Mouse (Mus musculus) intestine, embryonic 16.5 days (tissue): ENCODE data around the gene Ttll12. TPM values are rescaled to one million over a fixed set of nuclear protein-coding genes. Genes with fewer than 3 reads are reported as not detected.

ENCODE experiments used
- ATAC-seq: fragments of 200-750 bp; cut with Nextera tagmentation; 2 replicates; pipeline ENCODE4 v1.8.0; 2017; ENCODE audit warnings: moderate TSS enrichment, moderate library complexity
- H3K27ac ChIP-seq: fragments of 300-500 bp; sonication (generic); 2 replicates; pipeline ENCODE4 v1.5.1; 2014; ENCODE audit warnings: mild to moderate bottlenecking, low read length
- H3K27me3 ChIP-seq: fragments of 300-500 bp; sonication (generic); replicated peaks from 2 replicates; pipeline ENCODE4 v1.6.1; 2014; ENCODE audit warnings: low read length, control low read depth, mixed read lengths; ENCODE audit not compliant: control insufficient read depth, insufficient read depth
- H3K36me3 ChIP-seq: fragments of 300-500 bp; sonication (generic); 2 replicates; pipeline ENCODE4 v1.6.1; 2014; ENCODE audit warnings: low read length, control low read depth; ENCODE audit not compliant: control insufficient read depth, insufficient read depth
- H3K4me1 ChIP-seq: fragments of 300-500 bp; sonication (generic); 2 replicates; pipeline ENCODE4 v1.6.1; 2014; ENCODE audit warnings: low read length, control low read depth, mixed read lengths; ENCODE audit not compliant: control insufficient read depth, insufficient read depth
- H3K4me2 ChIP-seq: fragments of 300-500 bp; sonication (generic); 2 replicates; pipeline ENCODE4 v1.6.1; 2014; ENCODE audit warnings: low read depth, low read length, control low read depth
- H3K4me3 ChIP-seq: fragments of 300-500 bp; sonication (generic); 2 replicates; pipeline ENCODE4 v1.5.1; 2014; ENCODE audit warnings: mild to moderate bottlenecking, low read length
- H3K9ac ChIP-seq: fragments of 300-500 bp; sonication (generic); 2 replicates; pipeline ENCODE4 v1.6.1; 2014; ENCODE audit warnings: low read depth, low read length
- H3K9me3 ChIP-seq: fragments of 300-500 bp; sonication (generic); 2 replicates; pipeline ENCODE4 v1.6.1; 2016; ENCODE audit warnings: low read length, control low read depth; ENCODE audit not compliant: control insufficient read depth
- WGBS: fragments of 180-500 bp; shearing (Covaris S2); extraction: QIAGEN DNeasy Blood & Tissue Kit; methylation state at CpG from one replicate; pipeline ENCODE4 v1.1.7; 2014; 5-methylcytosine and 5-hydroxymethylcytosine counted together
- polyA plus RNA-seq: library from polyadenylated mRNA; unstranded; fragments of >200 nt; fragmentation: Nextera tagmentation; extraction: Ambion mirVana; gene quantifications from 2 replicates; pipeline ENCODE4 v1.2.1, GENCODE M21; 2015

Ttll12 gene
- polyA plus RNA-seq, 1 experiment from 2014 or later, result 30.2 TPM

DNA sequence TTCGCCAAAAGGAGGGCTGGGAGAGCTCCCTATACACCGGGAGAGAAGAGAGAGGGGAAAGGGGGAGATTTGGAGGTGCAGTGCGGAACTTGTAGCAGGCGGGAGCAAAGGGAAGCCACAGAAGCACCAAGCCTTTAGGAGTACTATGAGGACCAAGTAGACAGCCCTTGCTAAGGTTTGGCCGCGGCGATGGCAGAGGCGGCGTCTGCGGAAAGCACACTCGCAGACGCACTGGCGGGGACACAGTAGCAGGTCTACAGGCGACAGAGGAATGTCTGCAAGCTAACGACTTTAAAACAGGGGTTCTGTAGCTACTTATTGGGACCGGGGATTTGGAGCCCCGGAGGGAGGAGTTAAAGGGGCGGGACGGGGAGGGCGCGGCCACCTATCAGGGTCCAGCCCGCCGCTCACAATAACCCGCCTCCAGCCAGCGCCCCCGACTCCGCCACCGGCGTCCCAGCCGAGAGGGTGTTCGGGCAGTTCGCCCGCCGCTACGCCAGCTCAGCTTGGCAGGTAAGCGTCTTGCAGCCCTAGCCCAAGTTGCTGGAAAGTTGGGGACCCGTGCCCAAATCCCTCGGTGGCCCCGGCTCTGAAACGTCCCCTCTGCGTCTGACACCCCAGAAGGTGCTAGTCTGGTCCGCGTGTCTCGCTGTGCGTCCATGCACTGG lies 68.4 kb downstream of the Ttll12 start, which contains the start of gene Bik:
Gene Bik, plus strand, starts transcription at position 439 of the 668 bp plus-strand sequence.
- peak; percentile 82 for ATAC-seq
- H3K4me1 ChIP-seq, result peaks cover 21% of the 10 kb centered on the region
- peak within 1 kb of the TSS; percentile 67 for H3K9ac ChIP-seq
- under 1% methylated on average over 45 of the region's 45 CpGs for WGBS
- peak within 1 kb of the TSS; percentile 64 for H3K4me3 ChIP-seq
- no peak within 1 kb of the TSS for H3K27ac ChIP-seq
- peaks cover 24% of the 10 kb centered on the region for H3K27me3 ChIP-seq
- peak within 1 kb of the TSS; percentile 97 for H3K4me2 ChIP-seq
- H3K9me3 ChIP-seq, result no peaks in the 10 kb centered on the region
- no peaks in the 10 kb centered on the region for H3K36me3 ChIP-seq

Other genes with a start within 250 kb of the Ttll12 start
- gene Arfgap3, start 244.9 kb downstream of the Ttll12 start, polyA plus RNA-seq, result 77.9 and 86.6 TPM in 2 replicates
- 76.4 and 81.6 TPM in 2 replicates for gene Pacsin2, start 130.6 kb downstream of the Ttll12 start, polyA plus RNA-seq
- 14.1 and 17.1 TPM in 2 replicates for gene Ttll1, start 84.3 kb downstream of the Ttll12 start, polyA plus RNA-seq
- 3.1 and 4.3 TPM in 2 replicates for gene Bik, start 68.3 kb downstream of the Ttll12 start, polyA plus RNA-seq
- 128 and 133 TPM in 2 replicates for gene Tspo, start 31.6 kb downstream of the Ttll12 start, polyA plus RNA-seq
- 26.4 and 27.0 TPM in 2 replicates for gene Mcat, start 31.4 kb downstream of the Ttll12 start, polyA plus RNA-seq
- gene Scube1, start 129.9 kb upstream of the Ttll12 start, polyA plus RNA-seq, result 3.6 and 4.1 TPM in 2 replicates
- 0.21 and 0.22 TPM in 2 replicates for gene Mpped1, start 184.3 kb upstream of the Ttll12 start, polyA plus RNA-seq